Mouse (Mus musculus): Measurements from ENCODE around the gene Zfp512b. TPM values are rescaled to one million over a fixed set of nuclear protein-coding genes. Genes with fewer than 3 reads are reported as not detected.

The Zfp512b gene
- polyA plus RNA-seq (2012; rRNA removed; ENCODE audit: low replicate concordance) = 46.3 and 50.6 TPM in 2 replicates

GRCm38 (mm10) chr2:181592231-181593041, at the start of gene Zfp512b:
TSS of gene Zfp512b (minus strand) at chr2:181592803.

DNA sequence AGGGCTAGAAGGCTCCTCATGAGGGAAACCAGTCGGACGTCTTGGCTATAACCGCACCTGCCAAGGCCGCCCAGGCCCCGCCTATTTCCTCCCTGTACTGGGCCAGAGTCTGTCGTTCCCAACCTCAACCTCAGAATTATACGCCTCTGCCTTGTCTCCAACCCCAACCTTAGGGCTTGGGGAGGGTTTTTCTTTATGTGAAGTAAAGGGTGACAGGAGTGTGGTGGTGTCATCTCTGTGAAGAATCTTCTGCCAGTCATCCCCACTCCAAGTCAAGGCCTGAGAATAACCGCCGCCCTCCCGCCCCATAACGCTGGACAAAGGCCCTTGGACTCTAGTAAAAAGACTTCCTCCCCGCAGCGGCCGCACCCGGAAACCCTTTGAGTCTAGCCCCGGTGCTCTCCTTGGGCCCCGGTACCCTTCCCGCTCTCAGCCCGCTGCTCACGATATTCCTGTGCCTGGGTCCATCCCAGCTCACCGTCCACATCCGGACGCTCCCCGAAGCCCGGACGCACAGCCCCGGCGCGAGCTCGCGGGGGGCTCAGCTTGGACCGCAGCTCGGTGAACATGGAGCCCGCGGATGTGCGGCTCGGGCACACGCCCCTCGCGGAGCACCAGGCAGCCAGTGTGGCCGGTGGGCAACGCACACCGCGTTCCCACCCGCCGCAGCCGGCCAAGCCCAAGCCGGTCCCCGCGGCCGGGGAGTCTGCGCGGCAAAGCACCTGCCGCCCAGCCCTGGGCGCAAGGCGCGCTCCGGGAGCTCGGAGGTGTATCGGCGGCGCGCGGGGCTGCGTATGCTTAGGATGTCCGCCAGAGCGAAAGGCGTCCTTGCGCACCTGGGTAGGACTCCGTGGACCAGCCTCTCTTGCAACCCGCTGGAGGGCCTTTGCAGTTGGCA, 6.1 kb upstream of the Zfp512b start, which contains the start of gene Samd10:
Samd10 (minus strand) TSS at position 759 of the 898 bp plus-strand sequence.

DNA sequence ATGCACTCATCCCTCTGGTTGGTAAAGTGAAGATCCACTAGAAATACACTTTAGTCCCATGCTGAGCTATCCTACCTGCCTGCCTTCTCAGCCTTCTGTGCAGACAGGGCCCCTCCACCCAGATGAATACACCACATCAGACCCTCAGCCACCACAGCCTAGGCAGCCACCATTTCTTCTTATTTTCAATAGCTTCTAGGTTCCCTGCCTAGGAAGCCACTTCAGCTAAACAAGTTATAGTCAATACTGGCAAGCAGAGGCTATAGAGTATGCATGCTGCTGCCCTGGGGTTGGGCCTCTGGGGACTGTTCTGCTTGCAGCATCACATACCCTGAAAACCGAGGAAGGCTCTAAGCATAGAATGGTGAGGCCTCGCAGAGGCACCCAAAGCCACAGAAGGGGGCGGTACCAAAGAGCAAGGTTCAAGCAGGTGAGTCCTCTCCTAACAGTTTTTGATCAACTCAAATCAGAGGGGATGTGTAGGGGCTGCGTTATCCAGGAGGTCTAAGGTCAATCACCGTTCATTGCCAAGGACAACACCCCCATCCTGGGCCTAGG, 996 bp downstream of the Zfp512b start, which contains the start of gene Prpf6:
Prpf6 (plus strand) TSS at position 341 of the 558 bp plus-strand sequence.

DNA sequence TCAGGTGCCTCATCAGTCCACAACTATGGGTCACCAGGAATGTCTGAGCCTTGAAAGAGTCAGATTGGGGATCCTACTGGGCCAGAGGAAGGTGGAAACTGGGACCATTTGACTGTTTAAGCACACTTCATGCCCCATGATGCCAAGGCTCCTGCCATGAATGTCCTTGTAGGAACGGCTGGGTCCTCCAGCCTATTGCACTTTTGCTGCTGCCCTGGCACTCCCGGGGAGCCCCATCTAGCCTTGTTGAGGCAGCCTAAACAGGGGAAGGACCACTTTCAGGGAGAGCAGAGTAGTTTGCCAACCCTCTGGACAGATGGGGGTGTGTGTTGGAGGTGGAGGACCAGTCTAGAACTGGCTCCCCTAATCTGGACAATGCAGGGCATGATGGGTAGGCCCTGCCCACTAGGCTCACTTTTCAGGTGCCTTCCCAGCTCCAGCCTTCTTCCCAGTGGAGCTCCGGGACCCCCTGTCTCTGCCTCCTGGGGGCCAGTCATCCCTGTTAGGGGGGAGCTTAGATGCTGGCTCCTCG, 8.1 kb downstream of the Zfp512b start, which contains the start of gene Uckl1:
Uckl1 (minus strand) TSS at position 482 of the 532 bp plus-strand sequence.

Other genes starting within 250 kb of the Zfp512b start
- gene Zgpat, start 227.9 kb downstream of the Zfp512b start, polyA plus RNA-seq (2012; rRNA removed; ENCODE audit: low replicate concordance) = 37.8 and 41.8 TPM in 2 replicates
- 32.9 and 45.7 TPM in 2 replicates for gene Arfrp1, start 227.4 kb downstream of the Zfp512b start, polyA plus RNA-seq (2012; rRNA removed; ENCODE audit: low replicate concordance)
- gene Lime1, start 212.7 kb downstream of the Zfp512b start, polyA plus RNA-seq (2012; rRNA removed; ENCODE audit: low replicate concordance) = 90.2 and 175 TPM in 2 replicates
- 9.5 and 13.9 TPM in 2 replicates for gene Zbtb46, start 133.4 kb downstream of the Zfp512b start, polyA plus RNA-seq (2012; rRNA removed; ENCODE audit: low replicate concordance)
- 0.09 and 0.18 TPM in 2 replicates for gene Abhd16b, start 99.6 kb downstream of the Zfp512b start, polyA plus RNA-seq (2012; rRNA removed; ENCODE audit: low replicate concordance)
- gene Tpd52l2, start 95.7 kb downstream of the Zfp512b start, polyA plus RNA-seq (2012; rRNA removed; ENCODE audit: low replicate concordance) = 43.4 and 55.1 TPM in 2 replicates
- 55.5 and 79.7 TPM in 2 replicates for gene Dnajc5, start 72.3 kb downstream of the Zfp512b start, polyA plus RNA-seq (2012; rRNA removed; ENCODE audit: low replicate concordance)
- 149 and 242 TPM in 2 replicates for gene Uckl1, start 7.9 kb downstream of the Zfp512b start, polyA plus RNA-seq (2012; rRNA removed; ENCODE audit: low replicate concordance)
- 12.7 and 15.9 TPM in 2 replicates for gene Prpf6, start 935 bp downstream of the Zfp512b start, polyA plus RNA-seq (2012; rRNA removed; ENCODE audit: low replicate concordance)
- gene Samd10, start 6.4 kb upstream of the Zfp512b start, polyA plus RNA-seq (2012; rRNA removed; ENCODE audit: low replicate concordance) = 19.4 and 21.0 TPM in 2 replicates
- gene Gm29797, start 64.2 kb upstream of the Zfp512b start, polyA plus RNA-seq (2012; rRNA removed; ENCODE audit: low replicate concordance) = not detected in 2 replicates
- gene Sox18, start 78.8 kb upstream of the Zfp512b start, polyA plus RNA-seq (2012; rRNA removed; ENCODE audit: low replicate concordance) = 95.8 and 190 TPM in 2 replicates
- 12.8 and 20.0 TPM in 2 replicates for gene Tcea2, start 87.5 kb upstream of the Zfp512b start, polyA plus RNA-seq (2012; rRNA removed; ENCODE audit: low replicate concordance)
- gene Rgs19, start 101.2 kb upstream of the Zfp512b start, polyA plus RNA-seq (2012; rRNA removed; ENCODE audit: low replicate concordance) = 136 and 206 TPM in 2 replicates
- not detected in 2 replicates for gene Lkaaear1, start 105.6 kb upstream of the Zfp512b start, polyA plus RNA-seq (2012; rRNA removed; ENCODE audit: low replicate concordance)
- gene Oprl1, start 122.2 kb upstream of the Zfp512b start, polyA plus RNA-seq (2012; rRNA removed; ENCODE audit: low replicate concordance) = 0.22 and 0.37 TPM in 2 replicates
- not detected in 2 replicates for gene Myt1, start 170.5 kb upstream of the Zfp512b start, polyA plus RNA-seq (2012; rRNA removed; ENCODE audit: low replicate concordance)
- gene Pcmtd2, start 245.1 kb upstream of the Zfp512b start, polyA plus RNA-seq (2012; rRNA removed; ENCODE audit: low replicate concordance) = 18.1 and 28.3 TPM in 2 replicates

Measured in mammary gland, adult 2 months (tissue).